8 mouse cellular contexts compared by ENCODE assay signal in the genomic region with DNA sequence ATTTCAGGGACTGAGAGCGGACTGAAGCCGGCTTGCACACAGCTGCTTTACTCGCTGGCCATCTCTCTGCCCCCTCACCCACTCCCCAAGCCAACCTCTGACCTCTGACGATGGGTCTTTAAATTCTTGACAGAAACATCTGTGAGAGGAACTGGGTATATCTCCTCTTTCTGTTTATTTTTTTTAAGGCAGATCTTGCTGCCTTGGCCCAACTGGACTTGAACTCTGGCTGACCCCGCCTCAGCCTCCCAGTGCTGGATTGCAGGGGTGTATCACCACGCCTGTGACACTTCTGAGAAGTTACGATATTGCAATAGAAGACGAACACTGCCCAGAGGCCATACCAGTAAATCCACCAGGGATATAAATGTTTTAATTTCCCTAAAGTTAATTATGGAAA. TPM values are rescaled to one million over a fixed set of nuclear protein-coding genes. Genes with fewer than 3 reads are reported as not detected.
DNase-seq lines count a peak whose midpoint lies in the region; ATAC-seq and TF ChIP-seq lines count a peak whose summit lies in the region.

No protein-coding gene starts in this region.

- 73% methylated on average over 8 of the region's 8 CpGs for WGBS in liver, postnatal 0 days (ENCODE audit: insufficient replicate concordance)

- no peak overlapping the region for H3K27ac ChIP-seq in liver, postnatal 0 days (ENCODE audit: low read depth)

- H3K9ac ChIP-seq in liver, postnatal 0 days (replicated peaks), result no peak overlapping the region

- no peaks in the 10 kb centered on the region for H3K9me3 ChIP-seq in liver, postnatal 0 days (ENCODE audit: low read length)

- no peak for TF ChIP-seq CTCF in liver, postnatal 0 days (IDR thresholded peaks at IDR 0.05; ENCODE audit: low read depth)

- TF ChIP-seq EP300 in liver, postnatal 0 days (IDR thresholded peaks at IDR 0.05; ENCODE audit: low read depth), result no peak

- peaks cover 5% of the 10 kb centered on the region; the same call in 1 of the 2 replicates for H3K4me1 ChIP-seq in liver, postnatal 0 days (ENCODE audit: insufficient read depth)

- H3K4me3 ChIP-seq in liver, postnatal 0 days (ENCODE audit: low read depth, low read length), result no peak overlapping the region; the same call in 1 of the 2 replicates

- no peak for ATAC-seq in liver, postnatal 0 days
- no peak for ATAC-seq in megakaryocyte progenitor cell, adult 5-6 weeks (replicated peaks; ENCODE audit: poor library complexity)

- no peaks in the 10 kb centered on the region for H3K27me3 ChIP-seq in liver, postnatal 0 days (ENCODE audit: insufficient read depth, low read length)

- peak; percentile 34 for DNase-seq in adrenal gland, postnatal 14 days
- DNase-seq in adrenal gland, postnatal 4 days (ENCODE audit: low spot score in 2 of 2), result no peak
- DNase-seq in 416B (ENCODE audit: low read depth), result peak; percentile 49
- DNase-seq in heart, adult 8-10 months (ENCODE audit: low spot score), result peak; percentile 39
- DNase-seq in liver, postnatal 0 days, result no peak
- no peak for DNase-seq in T-cell, adult 2 months (ENCODE audit: low spot score)
- no peak for DNase-seq in right cerebral cortex, postnatal 10 days (ENCODE audit: low spot score in 2 of 2)

- no peaks in the 10 kb centered on the region for H3K36me3 ChIP-seq in liver, postnatal 0 days (replicated peaks; ENCODE audit: insufficient read depth, low read length)

- peak overlapping the region; percentile 71 for H3K4me2 ChIP-seq in liver, postnatal 0 days (ENCODE audit: low read depth, low read length)

RNA-seq across cellular contexts. Expression of a gene that starts 15.4 kb away (rescaled TPM):
- total RNA-seq in adrenal gland, postnatal 14 days (2021), result 13.3 and 13.4 TPM in 2 replicates
- 10 to 100 TPM; 31.1 to 32.0 TPM for total RNA-seq in adrenal gland, postnatal 4 days (2021)
- 1 to 10 TPM; 2.1 to 3.1 (median 2.5) TPM for total RNA-seq in heart, adult 8-10 months (2022)
- 0.42 and 0.75 TPM in 2 replicates for polyA plus RNA-seq in liver, postnatal 0 days (2015; fragmentation: Nextera tagmentation; extraction: Ambion mirVana)
- total RNA-seq in megakaryocyte progenitor cell, adult 5-6 weeks (2015), result 0.46 and 0.49 TPM in 2 replicates
- 0.03 and 0.92 TPM in 2 replicates for total RNA-seq in megakaryocyte progenitor cell, adult 5-6 weeks (2017)

RNA-seq across cellular contexts. Expression of a gene that starts 27.9 kb away (rescaled TPM):
- 53.6 and 56.4 TPM in 2 replicates for total RNA-seq in adrenal gland, postnatal 14 days (2021)
- total RNA-seq in adrenal gland, postnatal 4 days (2021), result 10 to 100 TPM; 49.6 to 52.1 TPM
- 10 to 100 TPM; 25.5 to 33.5 (median 28.4) TPM for total RNA-seq in heart, adult 8-10 months (2022)
- 53.6 and 55.3 TPM in 2 replicates for polyA plus RNA-seq in liver, postnatal 0 days (2015; fragmentation: Nextera tagmentation; extraction: Ambion mirVana)
- total RNA-seq in megakaryocyte progenitor cell, adult 5-6 weeks (2015), result 69.2 and 72.5 TPM in 2 replicates
- total RNA-seq in megakaryocyte progenitor cell, adult 5-6 weeks (2017), result 116 and 124 TPM in 2 replicates

Comparison
In these comparisons a context has a peak if more than half of its experiments do, and no peak if none do; other contexts are left out.
1. DNase-seq: peak in adrenal gland, postnatal 14 days (single experiment), 416B (single experiment) and heart, adult 8-10 months (single experiment); none in adrenal gland, postnatal 4 days (0 of 2), liver, postnatal 0 days (single experiment), T-cell, adult 2 months (single experiment) and right cerebral cortex, postnatal 10 days (0 of 2).